Mouse (Mus musculus) adrenal gland, adult 18-20 months (tissue): ENCODE data around the gene Map3k4. TPM values are rescaled to one million over a fixed set of nuclear protein-coding genes. Genes with fewer than 3 reads are reported as not detected.

Experiments
- DNase-seq, 2 experiments: peaks; one replicate each; pipeline ENCODE4 v3.0.0; 2021 to 2022; ENCODE audit warnings: low spot score in 2 of 2
- total RNA-seq, 2 experiments: library from RNA; stranded (reverse); gene quantifications; 1 replicate in 1 of 2; 2 replicates in 1 of 2; pipeline ENCODE4 v1.2.3; 2021

The Map3k4 gene
- total RNA-seq, 2 experiments from 2014 or later = 23.0 to 23.3 TPM

GRCm38 (mm10) chr17:12273032-12273431, 45.6 kb downstream of the Map3k4 start:
- DNase-seq = no peak

DNA sequence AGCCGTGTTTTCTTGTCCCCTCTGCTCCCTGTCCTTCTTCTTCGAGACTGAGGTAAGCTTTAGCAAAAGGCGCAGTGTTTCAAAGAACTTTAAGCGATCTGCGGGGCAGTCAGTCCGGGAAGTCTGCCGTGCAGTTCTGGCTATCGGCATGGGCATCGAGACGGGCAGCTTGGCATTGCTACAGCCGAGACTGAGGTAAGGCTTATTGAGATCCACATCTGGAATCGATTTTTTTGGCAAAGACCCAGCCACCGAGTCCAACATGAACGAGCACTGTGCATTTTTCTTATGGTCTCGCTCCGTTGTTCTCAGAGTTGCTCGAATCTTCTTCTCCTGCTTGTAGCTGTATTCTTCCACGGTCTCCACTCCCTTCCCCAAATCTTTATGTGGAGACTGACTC, 46.8 kb downstream of the Map3k4 start:
- no peak for DNase-seq

GRCm38 (mm10) chr17:12268538-12268937, 50.1 kb downstream of the Map3k4 start:
- DNase-seq = no peak

GRCm38 (mm10) chr17:12268091-12268490, 50.5 kb downstream of the Map3k4 start:
- no peak for DNase-seq

DNA sequence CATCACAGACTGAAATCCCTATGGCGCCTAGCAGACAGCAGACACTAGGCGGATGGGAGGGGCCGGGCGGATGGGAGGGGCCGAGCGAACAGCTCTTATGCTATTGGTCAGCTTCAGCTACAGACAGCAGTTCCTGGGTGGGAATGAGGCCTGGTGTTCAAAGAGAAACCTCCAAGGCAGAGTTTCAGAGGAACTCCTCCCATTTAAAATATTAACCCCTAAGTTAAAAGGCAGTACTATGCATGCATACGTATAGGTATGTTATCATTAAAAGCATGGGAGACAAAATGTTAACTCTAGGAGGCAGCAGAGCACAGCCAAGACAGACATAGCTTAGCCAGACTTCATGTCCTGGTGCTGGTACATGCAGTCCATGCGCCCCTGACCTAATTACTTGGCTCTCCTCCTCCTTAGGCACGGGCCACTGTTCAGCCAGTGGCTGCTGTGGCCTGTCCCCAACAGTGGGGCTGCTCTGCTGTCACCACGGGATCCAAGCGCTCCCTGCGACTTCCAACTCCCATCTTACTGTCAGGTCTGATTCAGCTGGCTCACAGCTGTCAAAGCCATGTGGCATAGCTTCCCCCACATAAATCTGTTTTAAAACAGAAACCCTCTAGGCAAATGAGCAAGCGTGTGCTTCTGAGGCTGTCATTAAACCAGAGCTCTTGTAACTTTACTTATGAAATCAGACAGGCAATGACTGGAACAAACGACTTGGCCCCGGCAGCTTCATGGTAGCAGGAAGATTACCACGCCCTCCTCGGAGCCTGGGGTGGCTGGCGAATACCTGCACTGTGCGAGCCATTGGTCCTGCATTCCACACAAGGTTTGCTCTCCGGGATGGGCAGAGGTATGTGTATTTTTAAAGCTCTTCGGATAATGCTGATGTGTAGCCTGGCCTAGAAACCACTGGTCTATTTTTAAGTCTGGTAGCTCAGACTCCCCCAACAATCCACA, 52.3 kb downstream of the Map3k4 start:
- DNase-seq = peak; percentile 44 to 46

GRCm38 (mm10) chr17:12264293-12264692, 54.3 kb downstream of the Map3k4 start:
- no peak for DNase-seq

GRCm38 (mm10) chr17:12263787-12264186, 54.8 kb downstream of the Map3k4 start:
- no peak for DNase-seq

GRCm38 (mm10) chr17:12262851-12263250, 55.7 kb downstream of the Map3k4 start:
- DNase-seq = no peak

GRCm38 (mm10) chr17:12261887-12262286, 56.7 kb downstream of the Map3k4 start:
- no peak for DNase-seq

- DNase-seq = no peak
Observed at GRCm38 (mm10) chr17:12261376-12261775, 57.2 kb downstream of the Map3k4 start.

- DNase-seq = no peak
Observed at GRCm38 (mm10) chr17:12259957-12260356, 58.6 kb downstream of the Map3k4 start.

- no peak for DNase-seq
Observed at GRCm38 (mm10) chr17:12258517-12258916, 60.1 kb downstream of the Map3k4 start.

DNA sequence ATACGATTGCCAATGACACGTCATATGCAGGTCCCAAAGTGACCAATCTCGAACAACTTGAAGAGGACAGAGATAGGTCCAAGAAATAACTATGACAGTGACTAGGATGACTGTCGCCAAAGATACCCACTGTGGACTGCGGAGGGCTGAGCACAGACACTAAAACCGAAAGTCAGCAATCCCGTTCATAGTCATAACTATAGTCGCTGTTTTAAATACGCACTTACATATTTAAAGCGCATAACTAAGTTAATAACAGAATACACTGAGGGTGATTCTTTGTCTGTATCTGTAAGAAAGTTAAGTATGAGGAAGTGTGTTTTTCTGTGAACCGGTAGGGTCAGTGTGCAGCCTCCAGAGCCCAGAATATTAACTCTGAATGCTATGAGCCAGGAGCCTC, 62.5 kb downstream of the Map3k4 start:
- DNase-seq = no peak

DNA sequence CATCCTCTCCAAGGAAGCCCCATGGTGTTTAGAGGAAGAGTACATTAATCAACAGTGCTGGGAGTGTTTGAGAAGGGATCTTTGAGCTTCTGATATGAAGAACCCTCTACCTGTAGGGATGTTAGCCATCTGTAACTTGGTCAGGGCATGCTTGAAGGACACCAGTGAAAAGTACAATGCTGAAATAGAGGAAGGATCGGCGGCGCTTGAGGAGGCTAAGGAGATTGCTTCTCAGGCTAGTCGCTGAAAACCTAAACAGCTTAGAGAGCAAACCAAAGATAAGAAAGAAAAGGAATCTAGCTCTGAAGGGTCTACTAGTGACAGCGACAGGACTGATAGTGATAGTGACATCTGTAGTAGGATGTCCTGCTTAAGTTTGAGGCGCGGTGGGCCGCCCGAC, 68.0 kb downstream of the Map3k4 start:
- DNase-seq = no peak

GRCm38 (mm10) chr17:12249783-12250504, 68.7 kb downstream of the Map3k4 start:
- DNase-seq = no peak

- no peak for DNase-seq
Observed at GRCm38 (mm10) chr17:12240701-12241100, 77.9 kb downstream of the Map3k4 start.

- no peak for DNase-seq
Observed at GRCm38 (mm10) chr17:12232724-12233123, 85.9 kb downstream of the Map3k4 start.

GRCm38 (mm10) chr17:12231087-12231486, 87.5 kb downstream of the Map3k4 start:
- no peak for DNase-seq

- DNase-seq = no peak
Observed at GRCm38 (mm10) chr17:12230167-12230566, 88.4 kb downstream of the Map3k4 start.

DNA sequence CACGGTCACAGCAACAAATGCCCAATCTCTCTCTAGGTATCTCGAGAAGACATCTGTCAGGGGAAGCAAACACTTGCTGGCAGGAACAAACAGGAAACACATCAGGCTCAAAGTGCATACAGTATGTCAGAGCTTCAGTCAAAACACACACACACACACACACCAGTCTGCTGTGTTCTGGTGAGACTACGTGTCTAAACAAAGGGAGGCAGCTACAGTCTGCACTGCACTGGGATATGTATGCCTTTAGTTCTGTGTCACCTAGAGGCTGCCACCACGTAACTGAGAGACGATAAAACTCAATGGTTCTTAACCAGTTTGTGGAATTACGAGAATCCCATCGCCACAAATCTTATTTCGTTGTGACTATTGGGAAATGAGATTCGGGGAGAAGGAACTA, 88.8 kb downstream of the Map3k4 start:
- DNase-seq = no peak

DNA sequence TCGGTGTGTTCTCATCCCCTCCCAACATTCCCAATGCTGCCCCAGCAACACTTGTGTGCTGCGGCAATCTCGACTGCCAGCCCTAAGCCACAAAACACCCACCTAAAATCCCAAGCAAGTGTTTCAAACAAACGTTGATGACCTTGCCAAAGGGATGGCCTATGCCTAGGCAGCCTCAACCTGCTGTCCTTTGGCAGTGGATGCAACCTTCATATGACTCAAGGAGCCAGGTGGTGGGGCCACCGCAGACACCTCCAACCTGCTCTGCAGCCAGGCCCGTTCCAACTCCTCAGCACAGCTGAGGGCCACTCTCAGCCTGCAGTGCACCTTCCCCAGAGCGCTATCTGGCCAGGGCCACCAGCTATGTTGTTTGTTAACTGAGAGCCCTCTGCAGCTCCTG, 90.1 kb downstream of the Map3k4 start:
- DNase-seq = no peak

- DNase-seq = no peak
Observed at GRCm38 (mm10) chr17:12228001-12228400, 90.6 kb downstream of the Map3k4 start.
